Mouse (Mus musculus): ENCODE data around the gene Ssu2. TPM values are rescaled to one million over a fixed set of nuclear protein-coding genes. Genes with fewer than 3 reads are reported as not detected.

Ssu2 gene
- not detected in 2 replicates for polyA plus RNA-seq (2012)

DNA sequence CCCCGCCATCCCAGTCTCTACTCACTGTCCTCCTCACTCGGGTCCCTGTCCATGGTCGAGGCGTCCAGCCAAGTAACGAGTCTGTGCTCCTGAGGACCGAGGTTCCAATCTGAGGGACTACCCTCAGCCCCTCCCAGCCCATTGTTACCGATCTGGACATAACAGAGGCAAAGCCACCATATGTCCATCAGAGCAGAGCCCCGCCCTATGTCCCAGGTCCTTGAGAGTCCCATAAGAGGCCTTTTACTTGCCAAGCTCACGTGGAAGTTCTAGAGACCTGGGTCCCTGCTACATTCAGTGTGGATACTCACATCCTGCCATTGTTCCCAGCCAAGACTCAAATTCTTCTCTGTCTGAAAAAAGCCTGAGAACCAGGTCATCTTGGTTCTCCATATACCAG lies at the start of gene Ssu2:
Ssu2 (minus strand) TSS at position 77 of the 400 bp plus-strand sequence.

Other genes starting within 250 kb of the Ssu2 start
- gene Lmcd1, start 114.3 kb downstream of the Ssu2 start, polyA plus RNA-seq (2012) = 1.5 and 1.6 TPM in 2 replicates
- gene Cav3, start 71.5 kb upstream of the Ssu2 start, polyA plus RNA-seq (2012) = not detected in 2 replicates
- 0.01 and 0.02 TPM in 2 replicates for gene Oxtr, start 101.9 kb upstream of the Ssu2 start, polyA plus RNA-seq (2012)